Mouse (Mus musculus): ENCODE results near the gene Coro1a.

DNA sequence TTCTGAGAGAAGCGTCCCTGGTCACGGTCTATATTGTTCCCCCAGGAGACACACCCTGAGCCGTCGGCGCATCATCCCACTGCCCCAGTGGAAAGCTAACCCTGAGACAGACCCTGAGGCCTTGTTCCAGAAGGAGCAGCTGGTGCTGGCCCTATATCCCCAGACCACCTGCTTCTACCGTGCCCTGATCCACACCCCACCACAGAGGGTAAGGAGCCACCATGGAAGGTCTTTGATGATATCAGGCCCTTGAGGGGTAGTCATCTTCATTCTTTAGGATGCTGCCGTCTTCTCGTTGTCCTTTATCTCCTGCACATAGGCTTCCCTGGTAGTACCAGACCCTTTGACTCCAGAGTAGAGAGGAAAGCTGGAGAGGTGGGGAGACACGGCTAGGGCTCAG is 35.5 kb downstream of the Coro1a start:
- TF ChIP-seq CTCF (IDR thresholded peaks at IDR 0.05; ENCODE audit: extremely low read depth, insufficient read depth, low read length), result no peak
- no peak for TF ChIP-seq POLR2A (IDR thresholded peaks at IDR 0.05; ENCODE audit: extremely low read depth, insufficient read depth, low read length)
